Mouse (Mus musculus) ovary, postnatal 10 days (tissue): Measurements from ENCODE around the gene Alg2.

Experiments
- DNase-seq: peaks from one replicate; pipeline ENCODE4 v3.0.0; 2022; ENCODE audit warnings: low spot score

Gene Alg2

GRCm38 (mm10) chr4:47473968-47474729 is at the start of gene Alg2, which contains the start of gene Sec61b:
Gene Alg2, minus strand, starts transcription at chr4:47474333.
Gene Sec61b, plus strand, starts transcription at chr4:47474658.
- DNase-seq, result peak; percentile 88

GRCm38 (mm10) chr4:47521884-47522605 is 47.9 kb upstream of the Alg2 start:
- no peak for DNase-seq

GRCm38 (mm10) chr4:47520076-47520475 is 45.9 kb upstream of the Alg2 start:
- no peak for DNase-seq

- DNase-seq, result no peak
Measured at GRCm38 (mm10) chr4:47518551-47519181, 44.5 kb upstream of the Alg2 start.

- no peak for DNase-seq
Measured at GRCm38 (mm10) chr4:47504841-47505517, 30.8 kb upstream of the Alg2 start.

- DNase-seq, result no peak
Measured at GRCm38 (mm10) chr4:47503045-47503444, 28.9 kb upstream of the Alg2 start.

GRCm38 (mm10) chr4:47502546-47502971 is 28.4 kb upstream of the Alg2 start:
- no peak for DNase-seq

- DNase-seq, result no peak
Measured at GRCm38 (mm10) chr4:47499121-47499545, 25.0 kb upstream of the Alg2 start.

GRCm38 (mm10) chr4:47497811-47498385 is 23.8 kb upstream of the Alg2 start:
- no peak for DNase-seq

GRCm38 (mm10) chr4:47494686-47495085 is 20.6 kb upstream of the Alg2 start:
- DNase-seq, result no peak

- no peak for DNase-seq
Measured at GRCm38 (mm10) chr4:47494137-47494536, 20.0 kb upstream of the Alg2 start.

- no peak for DNase-seq
Measured at GRCm38 (mm10) chr4:47493456-47493855, 19.3 kb upstream of the Alg2 start.

- DNase-seq, result no peak
Measured at GRCm38 (mm10) chr4:47492311-47493086, 18.4 kb upstream of the Alg2 start.

- no peak for DNase-seq
Measured at GRCm38 (mm10) chr4:47491243-47491642, 17.1 kb upstream of the Alg2 start.

- DNase-seq, result no peak
Measured at GRCm38 (mm10) chr4:47480576-47480975, 6.4 kb upstream of the Alg2 start.

- no peak for DNase-seq
Measured at GRCm38 (mm10) chr4:47480095-47480494, 6.0 kb upstream of the Alg2 start.

- no peak for DNase-seq
Measured at GRCm38 (mm10) chr4:47477539-47477938, 3.4 kb upstream of the Alg2 start.

- no peak for DNase-seq
Measured at GRCm38 (mm10) chr4:47474730-47475643, 854 bp upstream of the Alg2 start.

GRCm38 (mm10) chr4:47473586-47473967 is 556 bp downstream of the Alg2 start:
- no peak for DNase-seq

GRCm38 (mm10) chr4:47467196-47467595 is 6.9 kb downstream of the Alg2 start:
- no peak for DNase-seq
